Mouse (Mus musculus) neural tube, embryonic 14.5 days (tissue): Measurements from ENCODE around the gene Bend3. TPM values are rescaled to one million over a fixed set of nuclear protein-coding genes. Genes with fewer than 3 reads are reported as not detected.
A peak's percentile ranks its signal among the peaks of the same experiment; 100 is the strongest.

Experiments used
- ATAC-seq: fragments of 200-750 bp; cut with Nextera tagmentation; 2 replicates; pipeline ENCODE4 v1.8.0; 2017; ENCODE audit warnings: low read depth, mild to moderate bottlenecking, moderate TSS enrichment, moderate library complexity
- H3K27ac ChIP-seq: fragments of 300-500 bp; sonication (generic); 2 replicates; pipeline ENCODE4 v1.5.1; 2014; ENCODE audit warnings: low read depth, mild to moderate bottlenecking, control low read depth, low read length, moderate library complexity, mixed read lengths
- H3K27me3 ChIP-seq: fragments of 300-500 bp; sonication (generic); 2 replicates; pipeline ENCODE4 v1.6.1; 2014; ENCODE audit warnings: low read length; ENCODE audit not compliant: control insufficient read depth, insufficient read depth
- H3K36me3 ChIP-seq: fragments of 300-500 bp; sonication (generic); 2 replicates; pipeline ENCODE4 v1.6.1; 2014; ENCODE audit warnings: low read length, mixed read lengths; ENCODE audit not compliant: control insufficient read depth, insufficient read depth
- H3K4me1 ChIP-seq: fragments of 300-500 bp; sonication (generic); 2 replicates; pipeline ENCODE4 v1.6.1; 2014; ENCODE audit warnings: low read length; ENCODE audit not compliant: control insufficient read depth, insufficient read depth
- H3K4me2 ChIP-seq: fragments of 300-500 bp; sonication (generic); 2 replicates; pipeline ENCODE4 v1.6.1; 2014; ENCODE audit warnings: mild to moderate bottlenecking, low read depth, low read length, control low read depth
- H3K4me3 ChIP-seq: fragments of 300-500 bp; sonication (generic); 2 replicates; pipeline ENCODE4 v1.5.1; 2014; ENCODE audit warnings: low read depth, low read length, control low read depth, mixed read lengths
- H3K9ac ChIP-seq: fragments of 300-500 bp; sonication (generic); replicated peaks from 2 replicates; pipeline ENCODE4 v1.6.1; 2014; ENCODE audit warnings: low read depth, mild to moderate bottlenecking, control low read depth, low read length, mixed read lengths
- H3K9me3 ChIP-seq: fragments of 300-500 bp; sonication (generic); 2 replicates; pipeline ENCODE4 v1.6.1; 2016; ENCODE audit warnings: low read length; ENCODE audit not compliant: control insufficient read depth
- WGBS: fragments of 180-500 bp; shearing (Covaris S2); extraction: QIAGEN DNeasy Blood & Tissue Kit; methylation state at CpG from one replicate; pipeline ENCODE4 v1.1.7; 2014; 5-methylcytosine and 5-hydroxymethylcytosine counted together
- polyA plus RNA-seq: library from polyadenylated mRNA; unstranded; fragments of >200 nt; fragmentation: Nextera tagmentation; extraction: Ambion mirVana; gene quantifications from 2 replicates; pipeline ENCODE4 v1.2.1, GENCODE M21; 2014

Bend3 gene
- polyA plus RNA-seq, 1 experiment from 2014 or later = 3.8 TPM

DNA sequence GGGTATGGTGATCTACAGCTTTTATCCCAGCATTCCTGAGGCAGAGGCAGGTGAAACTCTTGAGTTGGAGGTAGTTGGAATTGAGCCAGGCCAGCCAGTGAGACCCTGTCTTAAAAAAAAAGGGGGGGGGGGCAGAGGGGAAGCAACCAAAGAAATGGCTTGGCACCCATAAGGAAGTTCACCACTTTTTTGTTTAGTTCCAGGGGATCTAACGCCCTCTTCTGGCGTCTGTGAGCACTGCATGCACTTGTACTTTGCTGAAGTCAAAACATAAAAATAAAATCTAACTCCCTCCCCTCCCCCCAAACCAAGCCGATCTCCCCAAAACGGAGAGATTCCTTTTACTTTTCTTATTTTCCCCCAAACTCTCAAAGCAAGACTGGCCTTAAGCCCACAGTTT is 3.3 kb upstream of the Bend3 start:
- Histone ChIP-seq H3K27ac (no peak overlapping the region), H3K4me3 (no peak overlapping the region), H3K4me2 (no peak overlapping the region), H3K4me1 (peaks cover 11% of the 10 kb centered on the region; the same call in 1 of the 2 replicates), H3K36me3 (no peaks in the 10 kb centered on the region), H3K9ac (no peak overlapping the region), H3K27me3 (no peaks in the 10 kb centered on the region), H3K9me3 (no peaks in the 10 kb centered on the region)
- ATAC-seq = no peak
- WGBS = 58% methylated on average over 4 of the region's 4 CpGs

DNA sequence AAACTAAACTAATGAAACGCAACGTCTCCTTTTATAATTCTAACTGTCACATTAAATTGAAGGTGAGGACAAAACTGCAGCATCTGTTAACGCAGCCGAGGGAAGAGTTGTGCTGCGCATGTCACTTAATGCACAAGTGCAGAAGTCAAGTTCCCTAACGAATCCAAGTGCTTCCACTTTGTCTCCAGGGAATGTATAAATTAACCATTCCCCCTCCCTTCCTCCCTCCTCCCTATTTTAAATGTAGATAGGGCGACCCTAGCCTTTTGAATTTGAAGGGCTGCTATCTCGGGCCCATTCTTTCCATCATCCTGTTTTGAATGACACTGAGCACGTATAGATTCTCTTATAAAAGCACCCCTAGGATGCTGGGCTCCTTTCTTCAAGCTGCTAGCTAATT is 1.2 kb upstream of the Bend3 start:
- Histone ChIP-seq H3K4me2 (peak overlapping the region; percentile 98), H3K4me3 (peak overlapping the region; percentile 92), H3K9ac (0 out of 2 replicates have a peak overlapping the region, but pooled peaks have one; percentile 5), H3K36me3 (no peaks in the 10 kb centered on the region), H3K27ac (0 out of 2 replicates have a peak overlapping the region, but pooled peaks have one; percentile 95), H3K9me3 (no peaks in the 10 kb centered on the region), H3K4me1 (peaks cover 15% of the 10 kb centered on the region; the same call in 1 of the 2 replicates), H3K27me3 (no peaks in the 10 kb centered on the region)
- 1% methylated on average over 9 of the region's 9 CpGs for WGBS
- ATAC-seq = no peak

DNA sequence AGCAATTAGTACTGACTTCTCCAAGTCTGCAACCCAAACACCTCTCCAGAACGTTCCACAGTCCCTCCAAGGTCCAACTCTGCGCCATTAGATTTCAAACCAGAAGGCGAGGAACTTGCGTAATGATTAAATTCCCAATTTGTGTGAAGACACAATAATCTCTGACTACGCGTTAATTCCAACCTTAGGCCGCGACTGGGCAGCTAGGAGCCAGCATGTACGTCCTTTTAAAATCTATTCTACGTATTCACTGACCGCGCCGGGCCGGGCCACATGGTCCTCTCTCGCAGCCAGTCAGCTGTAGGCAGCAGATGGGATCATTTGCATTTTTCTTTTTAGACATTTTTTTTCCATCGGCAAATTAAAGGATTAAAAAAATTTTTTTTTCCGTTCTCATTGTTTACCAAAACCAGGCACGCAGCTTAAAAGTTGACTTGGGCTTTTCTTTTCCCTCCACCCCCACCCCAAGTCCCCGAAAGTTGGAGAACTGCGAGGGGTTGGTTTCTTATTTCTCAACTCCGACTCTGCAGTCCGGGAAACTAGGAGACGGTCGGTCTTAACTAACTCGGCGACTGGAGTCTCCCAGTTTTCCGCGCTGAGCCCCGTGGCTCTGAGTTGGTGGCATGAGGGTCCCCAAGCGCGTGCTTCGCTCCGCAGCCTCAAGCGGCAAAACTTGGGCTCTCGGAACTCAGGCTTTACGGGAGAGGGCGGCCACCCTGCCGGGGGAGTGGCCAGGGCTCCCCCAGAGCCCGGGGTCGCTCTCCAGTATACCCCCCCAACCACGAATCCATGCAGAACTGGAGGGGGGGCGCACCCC is 558 bp upstream of the Bend3 start:
- H3K4me2 ChIP-seq = peak overlapping the region; percentile 98
- no peaks in the 10 kb centered on the region for H3K36me3 ChIP-seq
- peak overlapping the region; percentile 92 for H3K4me3 ChIP-seq
- no peaks in the 10 kb centered on the region for H3K9me3 ChIP-seq
- H3K27me3 ChIP-seq = no peaks in the 10 kb centered on the region
- H3K27ac ChIP-seq = peak overlapping the region; percentile 95
- peaks cover 15% of the 10 kb centered on the region; the same call in 1 of the 2 replicates for H3K4me1 ChIP-seq
- under 1% methylated on average over 42 of the region's 42 CpGs for WGBS
- ATAC-seq = peak; percentile 28
- H3K9ac ChIP-seq = peak overlapping the region; percentile 97

DNA sequence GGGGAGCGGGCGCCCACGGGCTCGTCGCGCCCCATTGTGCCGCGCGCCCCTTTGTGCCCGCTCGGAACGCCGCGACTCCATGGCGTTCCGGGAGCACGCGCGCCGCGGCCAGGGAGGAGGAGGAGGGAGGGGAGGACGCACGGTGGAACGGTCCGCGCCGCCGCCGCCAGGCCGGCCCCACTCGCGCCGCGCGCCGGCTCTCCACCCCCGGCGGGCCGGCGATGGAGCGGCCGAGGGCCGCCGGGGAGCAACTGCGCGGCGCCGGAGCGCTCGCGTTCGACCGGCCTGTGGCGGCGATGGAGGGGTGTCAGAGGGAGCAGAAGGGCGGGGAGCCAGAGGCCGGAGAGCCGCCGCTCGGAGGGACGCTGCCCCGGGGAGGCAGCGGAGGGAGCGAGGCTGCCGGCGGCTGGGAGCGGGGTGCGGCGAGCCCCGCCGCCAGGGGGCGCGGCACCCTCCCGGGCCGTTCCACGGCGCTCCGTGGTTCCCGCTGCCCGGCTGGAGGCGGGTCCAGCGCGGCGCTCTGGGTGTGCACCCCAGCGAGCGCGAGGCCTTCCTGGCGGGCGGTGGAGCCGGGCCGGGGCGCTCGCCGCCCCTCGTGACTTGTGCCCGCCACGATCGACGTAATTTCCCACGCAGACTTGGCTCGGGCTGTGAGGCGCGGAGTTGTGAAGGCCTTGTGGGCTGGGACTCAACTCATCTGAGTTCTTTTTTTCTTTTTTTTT is 966 bp downstream of the Bend3 start:
- peak overlapping the region; percentile 95 for H3K27ac ChIP-seq
- H3K9me3 ChIP-seq = no peaks in the 10 kb centered on the region
- whole genome bisulfite sequencing = under 1% methylated on average over 78 of the region's 103 CpGs
- peak; percentile 88 for ATAC-seq
- H3K4me1 ChIP-seq = peaks cover 20% of the 10 kb centered on the region; the same call in 1 of the 2 replicates
- peak overlapping the region; percentile 92 for H3K4me3 ChIP-seq
- H3K36me3 ChIP-seq = no peaks in the 10 kb centered on the region
- no peaks in the 10 kb centered on the region for H3K27me3 ChIP-seq
- H3K4me2 ChIP-seq = peak overlapping the region; percentile 98
- H3K9ac ChIP-seq = peak overlapping the region; percentile 97

DNA sequence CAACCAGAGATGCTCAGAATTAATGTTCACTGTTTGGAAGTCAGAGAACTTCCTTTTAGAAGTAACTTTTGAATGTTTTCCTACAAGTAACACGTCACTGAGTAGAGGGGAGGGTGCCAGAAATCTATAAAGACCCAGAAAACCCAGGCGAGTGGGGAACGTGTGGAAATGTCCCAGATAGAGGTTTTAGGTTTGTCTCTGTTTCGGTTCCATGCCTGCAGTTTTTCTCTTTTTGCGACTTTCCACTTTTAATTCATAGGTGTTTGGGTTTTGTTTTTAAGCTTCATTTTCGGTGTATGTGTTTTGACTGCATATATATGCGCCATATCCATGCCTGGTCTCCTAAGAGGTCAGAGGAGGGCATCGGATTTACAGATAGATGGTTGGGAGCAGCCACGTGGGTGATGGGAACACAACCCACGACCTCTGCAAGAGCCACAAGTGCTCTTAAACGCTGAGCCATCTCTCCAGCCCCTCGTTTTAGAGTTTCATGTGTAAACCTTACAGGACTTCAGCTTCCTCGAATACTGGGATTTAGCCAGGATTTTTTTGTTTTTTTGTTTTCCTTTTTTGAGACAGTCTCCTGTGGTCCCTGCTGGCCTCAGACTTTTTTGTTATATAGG is 1.7 kb downstream of the Bend3 start:
- no peak for ATAC-seq
- peak overlapping the region; percentile 98 for H3K4me2 ChIP-seq
- H3K4me3 ChIP-seq = peak overlapping the region; percentile 92
- peaks cover 20% of the 10 kb centered on the region; the same call in 1 of the 2 replicates for H3K4me1 ChIP-seq
- H3K9me3 ChIP-seq = no peaks in the 10 kb centered on the region
- H3K36me3 ChIP-seq = no peaks in the 10 kb centered on the region
- peak overlapping the region; percentile 97; the same call in 1 of the 2 replicates for H3K9ac ChIP-seq
- WGBS = 5% methylated on average over 13 of the region's 13 CpGs
- no peak overlapping the region for H3K27ac ChIP-seq
- no peaks in the 10 kb centered on the region for H3K27me3 ChIP-seq

DNA sequence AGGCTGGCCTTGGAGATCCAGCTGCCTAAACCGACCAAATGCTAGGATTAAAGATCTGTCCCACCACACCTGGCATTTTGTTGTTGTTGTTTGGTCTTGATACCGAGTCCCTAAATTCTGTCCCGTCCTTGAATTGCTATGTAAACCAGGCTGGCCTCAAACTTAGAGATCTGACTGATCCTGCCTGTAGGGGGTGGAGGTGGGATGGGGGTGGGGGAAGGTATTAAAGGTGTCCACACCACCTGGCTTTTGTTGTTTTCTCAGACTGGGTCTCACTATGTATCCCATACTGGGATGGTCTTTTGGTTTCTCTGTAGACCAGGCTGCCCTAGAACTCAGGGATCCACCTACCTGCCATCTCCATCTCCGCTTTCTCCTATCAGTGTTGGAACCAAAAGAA is 2.5 kb downstream of the Bend3 start:
- WGBS = 48% methylated on average over 4 of the region's 4 CpGs
- Histone ChIP-seq H3K36me3 (no peaks in the 10 kb centered on the region), H3K4me3 (no peak overlapping the region), H3K9ac (no peak overlapping the region), H3K27me3 (no peaks in the 10 kb centered on the region), H3K4me2 (no peak overlapping the region), H3K9me3 (no peaks in the 10 kb centered on the region), H3K4me1 (peaks cover 20% of the 10 kb centered on the region; the same call in 1 of the 2 replicates), H3K27ac (no peak overlapping the region)
- ATAC-seq = no peak

DNA sequence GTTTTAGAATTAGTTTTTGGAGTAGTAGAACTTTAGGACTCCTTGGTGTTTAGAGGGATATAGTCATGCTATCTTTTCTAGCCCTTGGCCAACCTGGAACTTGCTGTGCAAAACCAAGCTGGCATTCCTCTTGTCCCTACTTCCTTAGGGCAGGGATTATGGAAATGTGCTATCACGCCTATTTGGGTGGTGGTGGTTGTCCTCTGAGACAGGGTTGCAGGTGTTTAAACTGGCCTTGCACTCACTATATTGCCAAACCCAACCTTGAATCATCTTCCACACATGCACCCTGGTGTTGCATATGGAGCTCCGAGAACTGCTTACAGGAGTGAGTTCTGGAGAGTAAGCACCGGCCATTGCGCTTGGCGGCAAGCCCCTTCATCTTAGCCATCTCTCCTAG is 3.4 kb downstream of the Bend3 start:
- Histone ChIP-seq H3K9ac (no peak overlapping the region), H3K36me3 (no peaks in the 10 kb centered on the region), H3K27me3 (no peaks in the 10 kb centered on the region), H3K9me3 (no peaks in the 10 kb centered on the region), H3K27ac (no peak overlapping the region), H3K4me1 (peaks cover 20% of the 10 kb centered on the region; the same call in 1 of the 2 replicates), H3K4me3 (no peak overlapping the region), H3K4me2 (no peak overlapping the region)
- WGBS = 82% methylated on average over 5 of the region's 5 CpGs
- no peak for ATAC-seq

DNA sequence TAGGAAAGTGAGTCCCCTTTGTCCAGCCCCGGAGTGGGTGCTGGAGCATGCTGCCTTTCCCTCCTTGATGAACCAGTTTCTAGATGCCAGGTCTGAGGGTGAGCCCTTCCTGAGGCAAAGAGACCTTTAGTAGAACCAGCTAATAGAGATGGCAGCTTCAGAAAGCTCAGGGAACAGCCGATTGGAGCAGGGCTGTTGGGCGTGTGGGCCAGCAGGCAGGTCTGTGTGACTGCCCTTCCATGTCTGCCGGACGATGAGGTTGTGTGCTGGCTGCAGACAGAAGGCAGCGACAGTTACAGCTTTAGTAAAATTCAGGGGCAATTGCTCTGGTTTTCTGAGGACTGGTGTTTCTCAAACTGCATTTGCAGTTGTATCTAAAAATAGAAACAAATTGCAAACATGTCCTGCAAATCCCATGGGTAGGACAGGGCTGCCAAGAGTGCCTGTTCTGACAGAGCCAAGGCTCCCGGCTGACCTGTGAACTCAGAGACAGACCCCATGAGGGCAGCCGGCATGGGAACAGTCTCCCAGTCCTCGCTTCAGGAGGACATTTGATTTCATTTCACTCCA is 4.9 kb downstream of the Bend3 start:
- H3K4me3 ChIP-seq = no peak overlapping the region
- 0 out of 2 replicates have a peak overlapping the region, but pooled peaks have one; percentile 6 for H3K27ac ChIP-seq
- WGBS = 46% methylated on average over 9 of the region's 9 CpGs
- no peaks in the 10 kb centered on the region for H3K36me3 ChIP-seq
- no peaks in the 10 kb centered on the region for H3K9me3 ChIP-seq
- peaks cover 11% of the 10 kb centered on the region; the same call in 1 of the 2 replicates for H3K4me1 ChIP-seq
- no peaks in the 10 kb centered on the region for H3K27me3 ChIP-seq
- H3K9ac ChIP-seq = no peak overlapping the region
- H3K4me2 ChIP-seq = no peak overlapping the region
- ATAC-seq = no peak
